In genomic region chrX:59606535-59606934, GRCm38 (mm10) we compare ENCODE assay signal across 12 mouse cellular contexts. TPM values are rescaled to one million over a fixed set of nuclear protein-coding genes. Genes with fewer than 3 reads are reported as not detected.
DNase-seq lines count a peak whose midpoint lies in the region; ATAC-seq and TF ChIP-seq lines count a peak whose summit lies in the region.
"Had no signal": no experiment of that assay in that cellular context is flagged by ENCODE, and none has a peak within 500 bp of the region (broad histone marks: within the 10 kb centered on the region; RNA-seq: fewer than 3 reads in every experiment).

No protein-coding gene starts in this region.

- WGBS in intestine, postnatal 0 days, result 46% methylated on average over 1 of the region's 1 CpGs
- 63% methylated on average over 1 of the region's 1 CpGs for WGBS in intestine, embryonic 15.5 days

- in situ Hi-C loops in CH12.LX (cut with MboI; ENCODE audit: low pct_ligation_motif_present, low pct_unique_long_range_greater_than_20kb, low sequenced_read_pairs), result no loop called here

- H3K4me2 ChIP-seq in intestine, postnatal 0 days (replicated peaks; ENCODE audit: low read depth), result no peak overlapping the region
- H3K4me2 ChIP-seq in intestine, embryonic 15.5 days (replicated peaks), result no peak overlapping the region
- no peak overlapping the region for H3K4me2 ChIP-seq in CH12.LX (ENCODE audit: insufficient read depth, low read depth, poor library complexity, severe bottlenecking)
- H3K4me2 ChIP-seq: kidney, embryonic 15.5 days; lung, embryonic 14.5 days had no signal

- peak; percentile 39 for TF ChIP-seq CTCF in intestine, postnatal 0 days (IDR thresholded peaks at IDR 0.05; ENCODE audit: low read depth)
- 0 out of 4 replicates have a peak, but pooled peaks of 1 of the 2 experiments have one; percentile 27 for TF ChIP-seq CTCF in CH12.LX (conservative IDR thresholded peaks at IDR 0.05 in 1 of 2, IDR thresholded peaks at IDR 0.05 in 1 of 2; ENCODE audit: low read depth in 2 of 2, low read length in 2 of 2)

- H3K27me3 ChIP-seq in intestine, postnatal 0 days (replicated peaks; ENCODE audit: control insufficient read depth, insufficient read depth, low read length), result no peaks in the 10 kb centered on the region
- no peaks in the 10 kb centered on the region for H3K27me3 ChIP-seq in intestine, embryonic 15.5 days (replicated peaks)
- no peaks in the 10 kb centered on the region for H3K27me3 ChIP-seq in CH12.LX (replicated peaks)
- H3K27me3 ChIP-seq: kidney, embryonic 15.5 days had no signal

- H3K27ac ChIP-seq in intestine, postnatal 0 days (ENCODE audit: low read depth, low read length), result no peak overlapping the region
- no peak overlapping the region for H3K27ac ChIP-seq in intestine, embryonic 15.5 days
- no peak overlapping the region for H3K27ac ChIP-seq in CH12.LX (ENCODE audit: insufficient read depth, low read depth)
- H3K27ac ChIP-seq: forebrain, embryonic 10.5 days; kidney, embryonic 15.5 days had no signal

- H3K9me3 ChIP-seq in intestine, postnatal 0 days (ENCODE audit: control insufficient read depth), result no peaks in the 10 kb centered on the region
- no peaks in the 10 kb centered on the region for H3K9me3 ChIP-seq in intestine, embryonic 15.5 days
- H3K9me3 ChIP-seq in CH12.LX (replicated peaks; ENCODE audit: low read length), result no peaks in the 10 kb centered on the region
- H3K9me3 ChIP-seq: forebrain, embryonic 10.5 days; kidney, embryonic 15.5 days had no signal

- TF ChIP-seq POLR2A in CH12.LX (IDR thresholded peaks at IDR 0.05; ENCODE audit: low read depth, low read length), result no peak

- H3K4me1 ChIP-seq in intestine, postnatal 0 days (replicated peaks; ENCODE audit: control insufficient read depth, insufficient read depth, low read length), result no peaks in the 10 kb centered on the region
- H3K4me1 ChIP-seq in intestine, embryonic 15.5 days (replicated peaks), result no peaks in the 10 kb centered on the region
- H3K4me1 ChIP-seq in CH12.LX (ENCODE audit: control insufficient read depth in 1 of 2, insufficient read depth in 2 of 2), result no peaks in the 10 kb centered on the region
- H3K4me1 ChIP-seq: forebrain, embryonic 10.5 days; kidney, embryonic 15.5 days had no signal

- TF ChIP-seq RAD21 in CH12.LX (IDR thresholded peaks at IDR 0.05; ENCODE audit: low read depth, low read length), result peak; percentile 26

- no peak for ATAC-seq in intestine, postnatal 0 days
- ATAC-seq in intestine, embryonic 15.5 days, result no peak
- ATAC-seq in megakaryocyte progenitor cell, adult 5-6 weeks (replicated peaks; ENCODE audit: poor library complexity), result peak; percentile 48; the same call in 1 of the 2 replicates

- no peak overlapping the region for H3K9ac ChIP-seq in intestine, postnatal 0 days (ENCODE audit: low read depth, low read length)
- no peak overlapping the region for H3K9ac ChIP-seq in intestine, embryonic 15.5 days
- H3K9ac ChIP-seq in CH12.LX (ENCODE audit: insufficient read depth, low read depth), result no peak overlapping the region
- H3K9ac ChIP-seq: kidney, embryonic 15.5 days; lung, embryonic 14.5 days had no signal

- TF ChIP-seq EP300 in CH12.LX (IDR thresholded peaks at IDR 0.05; ENCODE audit: low read length), result no peak

- peak; percentile 50 for DNase-seq in CD4-positive helper T cell, adult 2 months (ENCODE audit: low read depth, low spot score)
- peak; percentile 18 for DNase-seq in CH12.LX (ENCODE audit: extremely low read depth)
- no peak for DNase-seq in right cerebral cortex, adult 18-20 months
- DNase-seq in Muller cell, postnatal 12 days (ENCODE audit: inconsistent ontology term), result no peak
- DNase-seq: lung, embryonic 14.5 days; right cerebral cortex, postnatal 4 days had no signal

- no peak overlapping the region for H3K4me3 ChIP-seq in intestine, postnatal 0 days (ENCODE audit: low read depth, low read length)
- H3K4me3 ChIP-seq in intestine, embryonic 15.5 days (replicated peaks), result no peak overlapping the region
- H3K4me3 ChIP-seq in CH12.LX (replicated peaks in 1 of 3; ENCODE audit: low read depth in 2 of 3, low read length in 2 of 3, poor library complexity in 1 of 3), result no peak overlapping the region
- H3K4me3 ChIP-seq: forebrain, embryonic 10.5 days; kidney, embryonic 15.5 days; myocyte had no signal

- H3K36me3 ChIP-seq in intestine, postnatal 0 days (ENCODE audit: control insufficient read depth, insufficient read depth), result no peaks in the 10 kb centered on the region
- no peaks in the 10 kb centered on the region for H3K36me3 ChIP-seq in intestine, embryonic 15.5 days
- no peaks in the 10 kb centered on the region for H3K36me3 ChIP-seq in CH12.LX (replicated peaks in 1 of 2; ENCODE audit: control insufficient read depth in 1 of 2, insufficient read depth in 1 of 2, low read length in 1 of 2)
- H3K36me3 ChIP-seq: forebrain, embryonic 10.5 days; kidney, embryonic 15.5 days had no signal

- dilution Hi-C loops in CH12.LX (cut with MboI; ENCODE audit: extremely low pct_ligation_motif_present, extremely low pct_unique_long_range_greater_than_20kb, low sequenced_read_pairs), result no loop called here

- H3K79me2 ChIP-seq in CH12.LX (replicated peaks; ENCODE audit: control insufficient read depth, extremely low read depth, insufficient read depth, poor library complexity, severe bottlenecking), result no peaks in the 10 kb centered on the region

TF ChIP-seq in CH12.LX, 34 proteins besides CTCF, POLR2A, EP300 and RAD21:
- TF ChIP-seq MAFK (IDR thresholded peaks at IDR 0.05; ENCODE audit: insufficient replicate concordance, low read length) (peak; percentile 96), ETS1 (conservative IDR thresholded peaks at IDR 0.05; ENCODE audit: low read depth, low read length) (no peak), SMC3 (IDR thresholded peaks at IDR 0.05; ENCODE audit: low read depth, low read length) (peak; percentile 22)

RNA-seq across cellular contexts. Expression of gene Fgf13, which starts 38.7 kb away (rescaled TPM):
- 18.7 and 19.9 TPM in 2 replicates for polyA plus RNA-seq in intestine, postnatal 0 days (2015; fragmentation: Nextera tagmentation; extraction: Ambion mirVana)
- polyA plus RNA-seq in intestine, embryonic 15.5 days (2015; fragmentation: Nextera tagmentation; extraction: Ambion mirVana), result 29.9 and 30.8 TPM in 2 replicates
- total RNA-seq in CH12.LX (2012; rRNA removed) (not detected in 2 replicates), CH12.LX (2014; rRNA removed) (not detected in 2 replicates)
- not detected in 2 replicates for polyA plus RNA-seq in CH12.LX (2012; ENCODE audit: insufficient read length, low read depth)
- 0.29 and 1.1 TPM in 2 replicates for total RNA-seq in megakaryocyte progenitor cell, adult 5-6 weeks (2015)
- 0.12 and 0.74 TPM in 2 replicates for total RNA-seq in megakaryocyte progenitor cell, adult 5-6 weeks (2017)

Comparison
In these comparisons a context has a peak if more than half of its experiments do, and no peak if none do; other contexts are left out.
1. DNase-seq: peak in CD4-positive helper T cell, adult 2 months (single experiment) and CH12.LX (single experiment); none in right cerebral cortex, adult 18-20 months (single experiment) and Muller cell, postnatal 12 days (single experiment).
2. RNA of gene Fgf13, which starts 38.7 kb away (polyA plus RNA-seq): 29.9 to 30.8 TPM in intestine, embryonic 15.5 days and 18.7 to 19.9 TPM in intestine, postnatal 0 days; not detected in CH12.LX; every median in the first group is over 10 times any median in the second.